Mouse (Mus musculus): ENCODE measurements at regions not wholly inside any gene's neighbourhood (a gene's known extent, or its start where the extent isn't known, plus 50 kb on each side); places are given as distances from the start of the nearest gene placed in this dataset.

DNA sequence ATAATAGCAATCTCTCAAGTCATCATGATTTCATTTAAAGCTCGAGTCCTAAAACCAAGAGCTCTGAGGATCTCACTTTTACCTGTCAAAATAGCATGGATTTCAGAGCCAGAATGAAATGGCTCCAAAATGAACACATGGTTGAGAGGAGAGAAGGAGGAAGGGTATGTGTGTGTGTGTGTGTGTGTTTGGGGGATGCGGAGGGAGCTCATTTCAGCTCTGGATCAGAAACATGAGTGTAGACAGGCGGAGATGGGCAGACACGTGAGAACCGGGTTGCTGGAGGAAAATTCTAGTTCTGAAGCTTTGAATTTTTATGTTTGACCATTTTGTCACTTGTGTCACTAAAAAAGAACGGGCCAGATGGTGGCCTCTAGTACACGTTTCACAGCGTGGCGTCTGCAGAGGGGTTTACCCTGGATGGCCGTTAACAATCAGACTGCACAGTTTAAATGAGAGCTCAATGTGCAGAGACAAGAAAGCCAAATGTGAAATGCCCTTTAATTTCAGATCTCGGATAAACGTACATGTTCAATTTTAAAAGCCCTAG, 232.5 kb upstream of the Tbc1d5 start:
- Histone ChIP-seq H3K27me3 (ENCODE audit: control insufficient read depth, insufficient read depth, low read length) (no peaks in the 10 kb centered on the region), H3K4me3 (ENCODE audit: low read depth, low read length) (no peak overlapping the region), H3K4me2 (ENCODE audit: low read depth, low read length) (no peak overlapping the region), H3K4me1 (ENCODE audit: control insufficient read depth, insufficient read depth) (no peaks in the 10 kb centered on the region), H3K9ac (replicated peaks; ENCODE audit: low read depth, low read length) (no peak overlapping the region), H3K9me3 (replicated peaks; ENCODE audit: control insufficient read depth, low read length) (no peaks in the 10 kb centered on the region), H3K27ac (ENCODE audit: low read depth) (no peak overlapping the region), H3K36me3 (replicated peaks; ENCODE audit: control insufficient read depth, insufficient read depth, low read length) (no peaks in the 10 kb centered on the region)
- DNase-seq (ENCODE audit: low spot score) = no peak
- TF ChIP-seq CTCF (IDR thresholded peaks at IDR 0.05; ENCODE audit: low read depth) (no peak), EP300 (IDR thresholded peaks at IDR 0.05; ENCODE audit: low read depth) (no peak)
- 85% methylated on average over 12 of the region's 12 CpGs for WGBS
- no peak for ATAC-seq (ENCODE audit: insufficient read depth, low read depth)

DNA sequence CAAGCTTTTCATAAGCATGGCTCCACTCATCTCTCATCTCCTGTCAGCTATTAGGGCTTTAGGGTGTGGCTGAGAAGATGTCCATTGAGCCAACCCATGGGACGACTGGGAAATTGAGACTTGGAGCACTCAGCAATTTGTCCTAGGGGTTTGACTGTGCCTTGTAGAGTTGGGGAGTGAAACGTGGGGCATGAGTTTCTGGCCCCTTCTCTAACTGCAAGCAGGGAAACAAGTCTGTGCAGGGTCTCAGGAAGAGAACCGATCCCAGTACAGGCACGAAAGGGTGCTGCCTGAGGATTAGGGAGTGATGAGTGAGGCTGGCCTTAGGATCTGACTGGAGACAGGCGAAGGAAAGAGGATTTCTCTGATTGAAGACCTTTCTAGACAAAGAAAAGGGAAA, 229.7 kb upstream of the Tbc1d5 start:
- Histone ChIP-seq H3K9ac (replicated peaks; ENCODE audit: low read depth, low read length) (no peak overlapping the region), H3K36me3 (replicated peaks; ENCODE audit: control insufficient read depth, insufficient read depth, low read length) (no peaks in the 10 kb centered on the region), H3K4me3 (ENCODE audit: low read depth, low read length) (no peak overlapping the region), H3K4me2 (ENCODE audit: low read depth, low read length) (no peak overlapping the region), H3K27ac (ENCODE audit: low read depth) (no peak overlapping the region; the same call in 1 of the 2 replicates), H3K27me3 (ENCODE audit: control insufficient read depth, insufficient read depth, low read length) (no peaks in the 10 kb centered on the region), H3K9me3 (replicated peaks; ENCODE audit: control insufficient read depth, low read length) (no peaks in the 10 kb centered on the region), H3K4me1 (ENCODE audit: control insufficient read depth, insufficient read depth) (no peaks in the 10 kb centered on the region)
- no peak for ATAC-seq (ENCODE audit: insufficient read depth, low read depth)
- TF ChIP-seq EP300 (IDR thresholded peaks at IDR 0.05; ENCODE audit: low read depth) (no peak), CTCF (IDR thresholded peaks at IDR 0.05; ENCODE audit: low read depth) (no peak)
- no peak for DNase-seq (ENCODE audit: low spot score)
- WGBS = 39% methylated on average over 5 of the region's 5 CpGs

DNA sequence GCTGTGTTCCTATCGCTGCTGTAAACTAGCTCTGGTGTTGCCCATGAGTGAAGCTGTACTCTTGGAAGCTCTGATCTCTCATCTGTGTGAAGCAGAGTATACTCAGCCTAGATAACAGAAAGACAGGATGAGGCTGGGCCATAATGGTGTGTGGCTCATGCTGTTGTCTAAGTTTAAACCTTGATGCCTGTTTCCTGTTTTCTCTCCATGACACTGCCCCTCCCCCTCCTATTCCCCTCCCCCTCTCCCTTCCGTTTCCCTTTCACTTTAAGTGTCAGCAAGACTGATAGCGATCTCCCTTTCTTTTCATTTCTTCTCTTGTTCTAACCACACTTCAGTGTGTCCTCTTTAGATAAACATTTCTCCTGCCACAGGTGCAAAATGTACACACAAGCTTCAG, 229.2 kb upstream of the Tbc1d5 start:
- ATAC-seq (ENCODE audit: insufficient read depth, low read depth) (no peak), DNase-seq (ENCODE audit: low spot score) (no peak)
- WGBS = 38% methylated on average over 3 of the region's 3 CpGs
- no peaks in the 10 kb centered on the region for H3K27me3 ChIP-seq (ENCODE audit: control insufficient read depth, insufficient read depth, low read length)
- H3K4me3 ChIP-seq (ENCODE audit: low read depth, low read length) = no peak overlapping the region
- no peak overlapping the region for H3K4me2 ChIP-seq (ENCODE audit: low read depth, low read length)
- H3K36me3 ChIP-seq (replicated peaks; ENCODE audit: control insufficient read depth, insufficient read depth, low read length) = no peaks in the 10 kb centered on the region
- peak overlapping the region; percentile 44; the same call in 1 of the 2 replicates for H3K27ac ChIP-seq (ENCODE audit: low read depth)
- no peak overlapping the region for H3K9ac ChIP-seq (replicated peaks; ENCODE audit: low read depth, low read length)
- no peak for TF ChIP-seq CTCF (IDR thresholded peaks at IDR 0.05; ENCODE audit: low read depth)
- TF ChIP-seq EP300 (IDR thresholded peaks at IDR 0.05; ENCODE audit: low read depth) = no peak
- H3K4me1 ChIP-seq (ENCODE audit: control insufficient read depth, insufficient read depth) = no peaks in the 10 kb centered on the region
- H3K9me3 ChIP-seq (replicated peaks; ENCODE audit: control insufficient read depth, low read length) = no peaks in the 10 kb centered on the region

DNA sequence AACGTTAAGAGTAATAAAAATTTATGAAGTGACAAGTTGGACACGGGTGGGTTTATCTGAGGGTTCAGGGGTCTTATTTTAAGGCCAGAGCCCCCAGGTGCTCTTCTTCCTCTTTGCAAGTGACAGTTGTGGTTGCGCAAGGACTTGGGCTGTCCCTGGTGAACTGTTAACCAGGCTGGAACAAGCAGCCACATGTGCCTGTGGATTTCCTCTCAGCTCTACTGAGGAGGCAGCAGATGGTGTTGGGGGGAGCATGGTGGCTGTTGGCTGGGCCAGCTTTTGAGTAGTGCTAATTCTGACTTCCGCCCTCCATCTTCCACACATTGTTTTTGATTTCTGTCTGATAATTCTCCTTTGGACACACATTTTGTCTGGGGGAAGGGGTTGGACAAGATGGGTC, 227.9 kb upstream of the Tbc1d5 start:
- ATAC-seq (ENCODE audit: insufficient read depth, low read depth) (no peak), DNase-seq (ENCODE audit: low spot score) (no peak)
- no peaks in the 10 kb centered on the region for H3K36me3 ChIP-seq (replicated peaks; ENCODE audit: control insufficient read depth, insufficient read depth, low read length)
- no peak for TF ChIP-seq EP300 (IDR thresholded peaks at IDR 0.05; ENCODE audit: low read depth)
- TF ChIP-seq CTCF (IDR thresholded peaks at IDR 0.05; ENCODE audit: low read depth) = no peak
- H3K27ac ChIP-seq (ENCODE audit: low read depth) = no peak overlapping the region
- H3K9ac ChIP-seq (replicated peaks; ENCODE audit: low read depth, low read length) = no peak overlapping the region
- no peak overlapping the region for H3K4me3 ChIP-seq (ENCODE audit: low read depth, low read length)
- no peaks in the 10 kb centered on the region for H3K4me1 ChIP-seq (ENCODE audit: control insufficient read depth, insufficient read depth)
- H3K9me3 ChIP-seq (replicated peaks; ENCODE audit: control insufficient read depth, low read length) = no peaks in the 10 kb centered on the region
- H3K4me2 ChIP-seq (ENCODE audit: low read depth, low read length) = no peak overlapping the region
- 76% methylated on average over 4 of the region's 4 CpGs for WGBS
- H3K27me3 ChIP-seq (ENCODE audit: control insufficient read depth, insufficient read depth, low read length) = no peaks in the 10 kb centered on the region

DNA sequence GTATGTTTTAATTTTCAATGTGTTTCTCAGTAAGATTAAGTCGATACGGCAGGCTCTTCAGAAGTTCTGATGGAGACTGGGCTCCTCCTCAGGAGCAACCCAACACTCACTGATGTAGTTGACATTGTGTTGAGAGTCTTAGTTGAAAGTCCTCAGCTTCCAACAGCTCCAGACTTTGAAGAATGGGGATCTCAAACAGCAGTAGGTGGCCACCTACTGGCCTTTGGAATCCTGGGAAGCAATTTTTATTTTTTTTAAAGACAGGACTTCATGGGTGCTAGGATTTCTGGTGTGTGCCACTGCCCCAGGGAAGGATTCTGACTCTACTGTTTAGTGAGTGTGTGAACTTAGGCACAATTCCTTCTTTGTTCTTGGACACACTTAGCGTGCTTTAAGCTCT, 225.9 kb upstream of the Tbc1d5 start:
- H3K36me3 ChIP-seq (replicated peaks; ENCODE audit: control insufficient read depth, insufficient read depth, low read length) = no peaks in the 10 kb centered on the region
- TF ChIP-seq EP300 (IDR thresholded peaks at IDR 0.05; ENCODE audit: low read depth) (no peak), CTCF (IDR thresholded peaks at IDR 0.05; ENCODE audit: low read depth) (no peak; the same call in 1 of the 2 replicates)
- H3K4me3 ChIP-seq (ENCODE audit: low read depth, low read length) = no peak overlapping the region
- no peak overlapping the region for H3K27ac ChIP-seq (ENCODE audit: low read depth)
- DNase-seq (ENCODE audit: low spot score) (no peak), ATAC-seq (ENCODE audit: insufficient read depth, low read depth) (no peak)
- H3K4me1 ChIP-seq (ENCODE audit: control insufficient read depth, insufficient read depth) = no peaks in the 10 kb centered on the region
- WGBS = 68% methylated on average over 3 of the region's 3 CpGs
- H3K9ac ChIP-seq (replicated peaks; ENCODE audit: low read depth, low read length) = no peak overlapping the region
- H3K4me2 ChIP-seq (ENCODE audit: low read depth, low read length) = no peak overlapping the region
- H3K27me3 ChIP-seq (ENCODE audit: control insufficient read depth, insufficient read depth, low read length) = no peaks in the 10 kb centered on the region
- H3K9me3 ChIP-seq (replicated peaks; ENCODE audit: control insufficient read depth, low read length) = no peaks in the 10 kb centered on the region

DNA sequence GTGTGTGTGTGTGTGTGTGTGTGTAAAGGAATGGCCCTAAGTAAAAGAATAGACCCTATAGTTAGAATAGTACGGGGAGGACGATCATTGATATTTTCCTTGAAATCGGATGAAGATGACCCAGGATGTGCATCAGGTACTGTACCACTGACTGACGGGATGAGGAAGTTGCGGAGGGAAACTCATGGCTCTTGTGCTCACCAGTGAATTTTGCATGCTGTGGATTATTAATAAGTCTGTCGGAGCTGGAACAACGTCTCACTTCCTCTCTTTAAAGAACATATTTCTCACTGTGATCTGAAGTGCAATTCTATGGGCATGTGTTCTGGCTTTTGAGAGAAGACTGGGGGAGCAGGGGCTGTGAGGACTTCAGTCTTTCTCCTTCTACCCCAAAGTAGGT, 218.8 kb upstream of the Tbc1d5 start:
- no peak overlapping the region for H3K4me2 ChIP-seq (ENCODE audit: low read depth, low read length)
- DNase-seq (ENCODE audit: low spot score) (no peak), ATAC-seq (ENCODE audit: insufficient read depth, low read depth) (no peak)
- H3K4me3 ChIP-seq (ENCODE audit: low read depth, low read length) = no peak overlapping the region
- H3K4me1 ChIP-seq (ENCODE audit: control insufficient read depth, insufficient read depth) = no peaks in the 10 kb centered on the region
- H3K27ac ChIP-seq (ENCODE audit: low read depth) = no peak overlapping the region
- no peak for TF ChIP-seq CTCF (IDR thresholded peaks at IDR 0.05; ENCODE audit: low read depth)
- TF ChIP-seq EP300 (IDR thresholded peaks at IDR 0.05; ENCODE audit: low read depth) = no peak
- no peaks in the 10 kb centered on the region for H3K27me3 ChIP-seq (ENCODE audit: control insufficient read depth, insufficient read depth, low read length)
- no peaks in the 10 kb centered on the region for H3K36me3 ChIP-seq (replicated peaks; ENCODE audit: control insufficient read depth, insufficient read depth, low read length)
- 79% methylated on average over 7 of the region's 7 CpGs for WGBS
- H3K9me3 ChIP-seq (replicated peaks; ENCODE audit: control insufficient read depth, low read length) = no peaks in the 10 kb centered on the region
- no peak overlapping the region for H3K9ac ChIP-seq (replicated peaks; ENCODE audit: low read depth, low read length)
